Mouse (Mus musculus) gastrocnemius, adult 8-10 months (tissue): Measurements from ENCODE around the gene Olfr1323. TPM values are rescaled to one million over a fixed set of nuclear protein-coding genes. Genes with fewer than 3 reads are reported as not detected.

Experiments used
- DNase-seq, 2 experiments: peaks; one replicate each; pipeline ENCODE4 v3.0.0; 2022; ENCODE audit warnings: low spot score in 2 of 2
- total RNA-seq, 4 experiments: library from RNA; stranded (reverse); gene quantifications; 2 replicates each; pipeline ENCODE4 v1.2.4; 2022

The Olfr1323 gene
- not detected for total RNA-seq

GRCm38 (mm10) chrX:50019259-50019658 lies at the start of gene Olfr1323:
Olfr1323 (minus strand) TSS chrX:50019359.
- DNase-seq, result no peak

GRCm38 (mm10) chrX:50012242-50012641 lies 6.9 kb downstream of the Olfr1323 start:
- no peak for DNase-seq

Other genes with a start within 250 kb of the Olfr1323 start
- gene Igsf1, start 221.6 kb downstream of the Olfr1323 start, total RNA-seq, result 1 to 10 TPM in 1 of 4 experiments, under 1 TPM in 3; 0.56 to 1.1 (median 0.77) TPM
- gene Olfr1322, start 127.9 kb downstream of the Olfr1323 start, total RNA-seq, result not detected